Mouse (Mus musculus) midbrain, embryonic 13.5 days (tissue): ENCODE data around the gene Ttll3. TPM values are rescaled to one million over a fixed set of nuclear protein-coding genes. Genes with fewer than 3 reads are reported as not detected.

Experiments
- ATAC-seq: fragments of 200-750 bp; cut with Nextera tagmentation; 2 replicates; pipeline ENCODE4 v1.8.0; 2017; ENCODE audit warnings: mild to moderate bottlenecking, moderate TSS enrichment, moderate library complexity
- H3K27ac ChIP-seq: fragments of 300-500 bp; sonication (generic); 2 replicates; pipeline ENCODE4 v1.5.1; 2015; ENCODE audit warnings: inconsistent platforms, mild to moderate bottlenecking, moderate library complexity
- H3K27me3 ChIP-seq: fragments of 300-500 bp; sonication (generic); 2 replicates; pipeline ENCODE4 v1.6.1; 2015; ENCODE audit warnings: mild to moderate bottlenecking, inconsistent platforms
- H3K36me3 ChIP-seq: fragments of 300-500 bp; sonication (generic); 2 replicates; pipeline ENCODE4 v1.6.1; 2015; ENCODE audit warnings: mild to moderate bottlenecking, inconsistent platforms
- H3K4me1 ChIP-seq: fragments of 300-500 bp; sonication (generic); replicated peaks from 2 replicates; pipeline ENCODE4 v1.6.1; 2015; ENCODE audit warnings: inconsistent platforms
- H3K4me2 ChIP-seq: fragments of 300-500 bp; sonication (generic); replicated peaks from 2 replicates; pipeline ENCODE4 v1.6.1; 2015; ENCODE audit warnings: moderate library complexity, mild to moderate bottlenecking, inconsistent platforms
- H3K4me3 ChIP-seq: fragments of 300-500 bp; sonication (generic); replicated peaks from 2 replicates; pipeline ENCODE4 v1.5.1; 2015; ENCODE audit warnings: mild to moderate bottlenecking, inconsistent platforms
- H3K9ac ChIP-seq: fragments of 300-500 bp; sonication (generic); replicated peaks from 2 replicates; pipeline ENCODE4 v1.6.1; 2015; ENCODE audit warnings: mild to moderate bottlenecking, inconsistent platforms
- H3K9me3 ChIP-seq: fragments of 300-500 bp; sonication (generic); 2 replicates; pipeline ENCODE4 v1.6.1; 2016; ENCODE audit warnings: mild to moderate bottlenecking, inconsistent platforms
- WGBS: fragments of 180-500 bp; shearing (Covaris S2); methylation state at CpG from one replicate; pipeline ENCODE4 v1.1.7; 2015; 5-methylcytosine and 5-hydroxymethylcytosine counted together
- polyA plus RNA-seq: library from polyadenylated mRNA; unstranded; fragments of >200 nt; fragmentation: Nextera tagmentation; extraction: Ambion mirVana; gene quantifications from 2 replicates; pipeline ENCODE4 v1.2.1, GENCODE M21; 2015

The Ttll3 gene
- polyA plus RNA-seq, result 10.8 and 11.4 TPM in 2 replicates

GRCm38 (mm10) chr6:113388960-113389359 is at the start of gene Ttll3:
Gene Ttll3, plus strand, starts transcription at chr6:113389260.
- H3K27me3 ChIP-seq, result no peaks in the 10 kb centered on the region
- H3K36me3 ChIP-seq, result peaks cover 68% of the 10 kb centered on the region
- no peak within 1 kb of the TSS for H3K9ac ChIP-seq
- H3K4me2 ChIP-seq, result no peak within 1 kb of the TSS
- 78% methylated on average over 8 of the region's 8 CpGs for WGBS
- ATAC-seq, result no peak
- H3K4me3 ChIP-seq, result no peak within 1 kb of the TSS
- no peak within 1 kb of the TSS for H3K27ac ChIP-seq
- peaks cover 19% of the 10 kb centered on the region for H3K4me1 ChIP-seq
- no peaks in the 10 kb centered on the region for H3K9me3 ChIP-seq

DNA sequence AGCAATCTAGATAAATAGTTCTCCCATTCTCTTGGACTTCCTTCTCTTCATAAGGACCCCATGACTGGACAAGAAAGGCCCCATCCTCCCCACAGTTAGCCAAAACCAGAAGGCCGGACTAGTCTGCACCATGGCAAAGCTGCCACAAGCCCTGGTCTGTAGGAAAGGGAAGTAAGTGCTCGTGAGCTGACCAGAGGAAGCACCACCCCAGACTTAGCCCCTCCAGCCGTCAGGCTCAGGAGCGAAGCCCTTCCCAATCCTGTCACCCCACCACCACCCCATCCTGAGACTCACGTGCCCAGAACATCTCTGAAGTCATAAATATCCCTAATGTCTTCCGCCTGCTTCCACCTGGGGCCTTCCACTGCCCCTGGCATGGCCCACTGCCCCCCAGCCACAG is 47.5 kb upstream of the Ttll3 start:
- Histone ChIP-seq H3K4me3 (no peak overlapping the region), H3K4me2 (peak overlapping the region; percentile 9; the same call in 1 of the 2 replicates), H3K27ac (no peak overlapping the region), H3K4me1 (peaks cover 28% of the 10 kb centered on the region), H3K9ac (no peak overlapping the region), H3K9me3 (no peaks in the 10 kb centered on the region), H3K36me3 (peaks cover 28% of the 10 kb centered on the region), H3K27me3 (no peaks in the 10 kb centered on the region)
- WGBS, result 87% methylated on average over 6 of the region's 6 CpGs
- no peak for ATAC-seq

DNA sequence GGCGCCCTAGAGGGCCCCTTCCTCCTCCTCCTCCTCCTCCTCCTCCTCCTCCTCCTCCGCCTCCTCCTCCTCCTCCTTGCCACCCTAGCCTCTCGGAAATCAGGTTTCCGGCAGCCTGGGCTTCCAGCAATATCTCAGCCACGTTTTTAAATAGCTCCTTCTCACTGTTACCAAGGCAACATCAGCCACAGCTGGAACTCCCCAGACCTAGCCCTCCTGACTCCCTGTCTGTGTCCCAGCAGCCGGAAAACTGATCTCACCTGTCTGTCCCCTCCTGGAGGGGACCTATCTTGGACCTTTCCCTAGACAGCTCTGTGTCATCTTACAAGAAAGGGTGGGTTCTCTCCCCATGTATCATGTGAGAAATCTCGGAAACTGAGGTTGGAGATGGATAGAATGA is 46.8 kb upstream of the Ttll3 start:
- no peak for ATAC-seq
- Histone ChIP-seq H3K4me2 (peak overlapping the region; percentile 86), H3K27me3 (no peaks in the 10 kb centered on the region), H3K9ac (no peak overlapping the region), H3K27ac (no peak overlapping the region), H3K4me3 (peak overlapping the region; percentile 63), H3K4me1 (peaks cover 28% of the 10 kb centered on the region), H3K9me3 (no peaks in the 10 kb centered on the region), H3K36me3 (peaks cover 28% of the 10 kb centered on the region)
- 34% methylated on average over 4 of the region's 7 CpGs for WGBS

DNA sequence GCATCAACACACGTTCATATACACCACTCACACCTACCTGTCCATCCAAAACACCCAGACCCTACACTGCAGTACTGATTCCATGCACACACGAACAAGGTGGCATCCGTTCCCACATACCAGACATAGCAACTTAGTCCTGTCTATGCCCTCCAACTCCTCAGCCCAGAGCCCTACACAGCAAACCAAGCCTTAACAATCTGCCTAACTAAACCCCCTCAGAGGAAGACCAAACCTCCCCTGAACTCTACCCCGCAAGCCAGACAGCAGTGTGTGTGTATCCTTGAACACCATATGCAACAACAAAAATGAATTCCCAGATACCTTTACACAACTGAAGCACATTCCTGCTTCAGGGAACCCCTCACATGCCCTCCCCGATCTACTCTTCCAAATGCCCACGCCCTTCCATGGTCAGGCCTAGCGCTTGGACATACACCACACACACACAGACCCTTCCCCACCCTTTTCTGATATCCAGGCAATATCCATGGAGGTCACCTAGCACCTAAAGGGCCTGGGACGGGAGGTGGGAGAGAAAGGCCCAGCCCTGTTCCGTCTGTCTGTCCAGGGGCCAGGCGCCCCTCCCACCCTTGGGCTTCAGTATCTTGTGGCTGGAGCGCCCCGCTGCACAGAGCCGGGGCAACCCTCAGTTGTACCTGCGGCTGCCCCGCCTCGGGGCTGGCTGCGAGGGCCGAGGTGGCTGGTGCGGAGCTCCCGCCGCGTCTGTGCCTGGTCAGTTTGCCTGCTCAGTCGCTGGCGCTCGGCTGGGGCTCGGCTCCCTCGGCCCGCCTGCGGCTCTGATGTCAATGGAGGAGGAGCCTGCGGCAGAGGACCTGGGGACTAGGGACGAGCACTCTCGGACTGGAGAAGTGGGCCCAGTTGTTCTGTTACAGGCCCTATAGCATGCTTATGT is 45.6 kb upstream of the Ttll3 start, which contains the start of gene Camk1:
Gene Camk1 (minus strand): TSS at position 808 of the 916 bp plus-strand sequence.
- H3K36me3 ChIP-seq, result peaks cover 17% of the 10 kb centered on the region
- H3K4me2 ChIP-seq, result peak within 1 kb of the TSS; percentile 86
- H3K27me3 ChIP-seq, result no peaks in the 10 kb centered on the region
- no peaks in the 10 kb centered on the region for H3K9me3 ChIP-seq
- peak within 1 kb of the TSS; percentile 56 for H3K27ac ChIP-seq
- 15% methylated on average over 31 of the region's 32 CpGs for WGBS
- H3K4me3 ChIP-seq, result peak within 1 kb of the TSS; percentile 63
- ATAC-seq, result peak; percentile 85
- peak within 1 kb of the TSS; percentile 91 for H3K9ac ChIP-seq
- H3K4me1 ChIP-seq, result peaks cover 28% of the 10 kb centered on the region

- no peak overlapping the region for H3K27ac ChIP-seq
- H3K9ac ChIP-seq, result peak overlapping the region; percentile 91; the same call in 1 of the 2 replicates
- peak; percentile 16; the same call in 1 of the 2 replicates for ATAC-seq
- H3K4me2 ChIP-seq, result peak overlapping the region; percentile 86
- no peaks in the 10 kb centered on the region for H3K27me3 ChIP-seq
- peaks cover 9% of the 10 kb centered on the region for H3K36me3 ChIP-seq
- H3K4me1 ChIP-seq, result peaks cover 28% of the 10 kb centered on the region
- 54% methylated on average over 2 of the region's 2 CpGs for WGBS
- peak overlapping the region; percentile 63; the same call in 1 of the 2 replicates for H3K4me3 ChIP-seq
- H3K9me3 ChIP-seq, result no peaks in the 10 kb centered on the region
These were observed 44.7 kb upstream of the Ttll3 start for GRCm38 (mm10) chr6:113344321-113344720.

DNA sequence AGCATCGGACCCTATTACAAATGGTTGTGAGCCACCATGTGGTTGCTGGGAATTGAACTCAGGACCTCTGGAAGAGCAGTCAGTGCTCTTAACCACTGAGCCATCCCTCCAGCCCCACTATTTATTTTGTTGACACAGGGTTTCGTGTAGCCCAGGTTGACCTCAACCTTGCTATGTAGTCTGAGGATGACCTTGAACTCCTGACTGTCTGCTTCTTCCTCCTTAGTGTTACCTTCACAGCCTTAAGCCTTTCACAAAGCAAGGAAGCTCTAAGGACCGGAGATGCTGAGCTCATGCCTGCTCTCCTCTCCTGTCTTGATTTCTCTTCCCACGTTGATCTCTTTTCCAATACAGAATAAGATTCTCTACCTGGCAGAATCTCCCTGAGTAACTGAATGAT is 42.2 kb upstream of the Ttll3 start:
- H3K36me3 ChIP-seq, result no peaks in the 10 kb centered on the region
- peaks cover 23% of the 10 kb centered on the region for H3K4me1 ChIP-seq
- no peak overlapping the region for H3K4me3 ChIP-seq
- H3K9me3 ChIP-seq, result no peaks in the 10 kb centered on the region
- no peak overlapping the region for H3K9ac ChIP-seq
- H3K4me2 ChIP-seq, result no peak overlapping the region
- no peaks in the 10 kb centered on the region for H3K27me3 ChIP-seq
- ATAC-seq, result no peak
- no peak overlapping the region for H3K27ac ChIP-seq
- WGBS, result 82% methylated on average over 4 of the region's 4 CpGs

GRCm38 (mm10) chr6:113350538-113350937 is 38.5 kb upstream of the Ttll3 start:
- Histone ChIP-seq H3K27ac (no peak overlapping the region), H3K4me3 (no peak overlapping the region)

DNA sequence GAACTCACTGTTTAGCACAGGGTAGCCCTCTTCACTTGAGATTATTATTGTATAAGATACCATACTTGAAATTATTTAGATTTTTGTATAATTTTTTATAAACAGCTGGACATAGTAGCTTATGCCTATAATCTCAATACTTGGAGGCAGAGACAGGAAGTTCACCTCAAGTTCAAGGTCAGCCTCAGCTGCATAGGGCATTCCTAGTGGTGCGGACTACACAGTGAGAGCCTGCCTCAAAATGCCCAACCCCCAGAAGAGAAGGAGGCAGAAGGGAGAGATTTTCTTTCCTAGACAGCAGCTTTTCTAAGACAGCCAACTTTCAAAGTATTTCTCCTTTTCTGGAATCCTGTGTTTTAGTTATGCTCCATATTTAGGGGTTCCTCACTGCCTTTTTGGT is 37.9 kb upstream of the Ttll3 start:
- H3K27ac ChIP-seq, result no peak overlapping the region
- WGBS, result 94% methylated on average over 1 of the region's 1 CpGs
- ATAC-seq, result no peak
- no peaks in the 10 kb centered on the region for H3K36me3 ChIP-seq
- H3K27me3 ChIP-seq, result no peaks in the 10 kb centered on the region
- H3K4me3 ChIP-seq, result no peak overlapping the region
- H3K4me2 ChIP-seq, result no peak overlapping the region
- H3K4me1 ChIP-seq, result no peaks in the 10 kb centered on the region
- no peak overlapping the region for H3K9ac ChIP-seq
- no peaks in the 10 kb centered on the region for H3K9me3 ChIP-seq

More at GRCm38 (mm10) chr6:113350538-113350937, 38.5 kb upstream of the Ttll3 start:
- Histone ChIP-seq H3K4me1 (no peaks in the 10 kb centered on the region), H3K36me3 (no peaks in the 10 kb centered on the region), H3K9ac (no peak overlapping the region), H3K9me3 (no peaks in the 10 kb centered on the region), H3K27me3 (no peaks in the 10 kb centered on the region), H3K4me2 (no peak overlapping the region)
- no peak for ATAC-seq

DNA sequence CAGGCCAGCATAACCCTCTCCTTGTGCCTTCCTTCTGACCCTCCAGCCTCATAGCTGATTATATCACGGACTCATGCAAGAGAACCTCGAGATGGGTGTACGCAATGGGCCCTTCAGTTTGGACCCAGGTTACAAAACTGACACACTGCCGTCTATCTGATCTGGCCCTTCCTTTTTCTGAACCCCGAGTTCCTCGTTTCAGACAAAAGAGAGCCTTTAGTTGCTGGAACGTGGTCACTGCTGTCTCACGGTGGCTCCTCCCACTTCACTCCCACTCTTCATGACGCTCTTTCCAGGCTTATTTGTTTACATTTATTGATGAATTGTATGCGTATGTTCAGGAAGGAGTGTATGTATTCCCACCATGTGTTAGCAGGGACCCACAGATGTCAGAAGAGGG is 37.4 kb upstream of the Ttll3 start:
- Histone ChIP-seq H3K4me1 (no peaks in the 10 kb centered on the region), H3K27ac (no peak overlapping the region), H3K4me2 (no peak overlapping the region), H3K27me3 (no peaks in the 10 kb centered on the region), H3K4me3 (no peak overlapping the region), H3K9ac (no peak overlapping the region), H3K9me3 (no peaks in the 10 kb centered on the region), H3K36me3 (no peaks in the 10 kb centered on the region)
- WGBS, result 70% methylated on average over 10 of the region's 10 CpGs
- no peak for ATAC-seq

GRCm38 (mm10) chr6:113352820-113353219 is 36.2 kb upstream of the Ttll3 start:
- no peaks in the 10 kb centered on the region for H3K27me3 ChIP-seq
- H3K4me3 ChIP-seq, result no peak overlapping the region
- ATAC-seq, result no peak
- H3K9ac ChIP-seq, result no peak overlapping the region
- H3K9me3 ChIP-seq, result no peaks in the 10 kb centered on the region
- no peaks in the 10 kb centered on the region for H3K36me3 ChIP-seq
- WGBS, result 81% methylated on average over 3 of the region's 3 CpGs
- H3K4me1 ChIP-seq, result no peaks in the 10 kb centered on the region
- H3K4me2 ChIP-seq, result no peak overlapping the region
- H3K27ac ChIP-seq, result no peak overlapping the region

DNA sequence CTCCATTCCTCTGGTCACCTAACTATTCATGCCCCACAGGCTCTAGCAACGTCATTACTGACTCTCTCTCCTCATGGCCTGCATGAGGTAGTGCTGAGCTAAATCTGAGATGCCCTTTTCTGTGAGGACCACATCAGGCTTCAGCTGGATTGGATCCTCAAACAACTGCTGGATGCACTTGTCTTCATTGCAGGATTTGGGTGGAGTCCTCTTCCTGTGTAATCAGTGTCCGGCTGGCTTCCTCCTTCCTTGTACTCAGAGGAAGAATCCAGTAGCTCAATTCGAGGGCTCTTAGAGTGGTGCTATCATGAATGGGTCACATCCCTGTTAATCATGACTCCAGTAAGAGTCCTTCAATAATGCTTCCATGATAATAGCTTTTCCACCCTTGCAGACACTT is 35.4 kb upstream of the Ttll3 start:
- Histone ChIP-seq H3K36me3 (no peaks in the 10 kb centered on the region), H3K4me3 (no peak overlapping the region), H3K4me2 (no peak overlapping the region), H3K9ac (no peak overlapping the region), H3K4me1 (no peaks in the 10 kb centered on the region), H3K27ac (no peak overlapping the region), H3K9me3 (no peaks in the 10 kb centered on the region), H3K27me3 (no peaks in the 10 kb centered on the region)
- WGBS, result 78% methylated on average over 3 of the region's 3 CpGs
- ATAC-seq, result no peak

GRCm38 (mm10) chr6:113361476-113361875 is 27.6 kb upstream of the Ttll3 start:
- 78% methylated on average over 4 of the region's 4 CpGs for WGBS
- no peak overlapping the region for H3K4me2 ChIP-seq
- no peak for ATAC-seq
- no peak overlapping the region for H3K9ac ChIP-seq
- H3K9me3 ChIP-seq, result no peaks in the 10 kb centered on the region
- peaks cover 5% of the 10 kb centered on the region for H3K36me3 ChIP-seq
- H3K4me1 ChIP-seq, result no peaks in the 10 kb centered on the region
- H3K27ac ChIP-seq, result no peak overlapping the region
- no peak overlapping the region for H3K4me3 ChIP-seq
- no peaks in the 10 kb centered on the region for H3K27me3 ChIP-seq
